Mouse (Mus musculus) monocyte, adult 5-6 weeks (primary cell): ENCODE results near the gene Fzr1. TPM values are rescaled to one million over a fixed set of nuclear protein-coding genes. Genes with fewer than 3 reads are reported as not detected.

Source experiments
- ATAC-seq: fragments of 153-309, 156-312 bp; replicated peaks from 2 replicates; pipeline ENCODE4 v1.8.0; 2017; ENCODE audit warnings: mild to moderate bottlenecking; ENCODE audit not compliant: low TSS enrichment, insufficient number of reproducible peaks, severe bottlenecking, poor library complexity, low FRiP score
- total RNA-seq: library from RNA; stranded (forward); fragments of 200-1000, 200-491, 200-594 nt; gene quantifications from 3 replicates; pipeline ENCODE4 v1.2.3, GENCODE M21; 2017

Fzr1 gene
- total RNA-seq, 1 experiment from 2014 or later = 11.7 TPM

- no peak for ATAC-seq
Measured at GRCm38 (mm10) chr10:81344421-81345161, 33.7 kb downstream of the Fzr1 start.

DNA sequence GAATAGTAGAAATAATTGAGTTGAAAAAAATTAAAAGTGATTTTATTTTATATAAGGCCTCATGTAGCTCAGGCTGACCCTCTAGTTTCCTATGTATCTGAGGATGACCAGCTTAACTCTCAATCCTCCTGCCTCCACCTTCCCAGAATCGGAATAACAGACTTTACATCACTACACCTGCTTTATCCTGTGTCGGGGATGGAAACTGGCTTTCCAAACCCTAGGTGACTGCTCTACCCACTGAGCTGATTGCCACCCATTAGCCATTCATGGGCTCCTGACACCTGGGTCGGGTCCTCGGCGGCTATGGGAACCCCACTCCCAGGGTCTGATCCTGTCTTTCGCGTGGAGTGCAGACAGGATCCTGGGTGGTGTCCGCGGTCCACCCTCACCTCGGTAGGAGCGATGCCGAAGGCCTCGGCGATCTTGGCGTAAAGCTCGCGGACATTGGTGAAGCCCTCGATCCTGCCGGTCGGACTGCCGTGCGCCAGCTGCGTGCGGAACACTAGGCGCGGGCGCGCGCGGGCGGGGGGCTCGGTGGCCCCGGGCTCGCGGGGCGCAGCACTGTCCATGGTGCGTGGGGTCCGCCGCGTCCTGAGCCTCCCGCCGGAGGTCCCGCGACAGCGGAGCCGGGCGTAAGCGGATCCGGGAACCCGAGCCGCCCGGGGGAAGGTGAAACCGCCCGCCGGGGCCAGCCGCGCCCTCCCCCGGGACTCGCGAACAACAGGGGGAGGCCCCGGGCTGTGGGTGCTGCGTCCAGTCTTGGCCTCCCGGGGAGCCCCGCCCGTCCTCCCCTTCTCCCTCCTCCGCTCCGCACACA lies 35.4 kb downstream of the Fzr1 start, which contains the start of gene Gipc3:
Gene Gipc3, minus strand, starts transcription at position 581 of the 820 bp plus-strand sequence.
- ATAC-seq = no peak

- ATAC-seq = peak; percentile 45
Measured at GRCm38 (mm10) chr10:81341333-81341949, 36.9 kb downstream of the Fzr1 start.

- ATAC-seq = no peak
Measured at GRCm38 (mm10) chr10:81340551-81341332, 37.6 kb downstream of the Fzr1 start.

DNA sequence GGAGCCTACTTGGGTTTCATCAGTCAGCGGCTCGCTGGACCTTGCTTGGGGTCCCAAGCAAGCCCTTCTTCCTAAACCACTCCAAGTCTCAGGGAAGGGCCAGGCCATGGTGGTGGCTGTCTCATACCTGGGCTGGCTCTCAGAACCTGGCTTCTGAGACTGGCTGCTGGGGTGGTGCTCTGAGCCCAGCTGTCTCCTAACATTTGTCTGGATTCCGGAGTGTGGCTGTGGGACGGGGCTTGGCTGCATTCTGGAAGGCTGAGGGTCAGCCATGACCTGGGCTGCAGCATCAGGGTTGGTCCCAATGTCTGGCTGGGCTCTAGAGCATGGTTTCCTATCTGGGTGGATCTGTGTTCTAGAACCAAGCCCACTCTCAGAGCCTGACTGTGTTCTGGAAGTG lies 41.8 kb downstream of the Fzr1 start:
- no peak for ATAC-seq

DNA sequence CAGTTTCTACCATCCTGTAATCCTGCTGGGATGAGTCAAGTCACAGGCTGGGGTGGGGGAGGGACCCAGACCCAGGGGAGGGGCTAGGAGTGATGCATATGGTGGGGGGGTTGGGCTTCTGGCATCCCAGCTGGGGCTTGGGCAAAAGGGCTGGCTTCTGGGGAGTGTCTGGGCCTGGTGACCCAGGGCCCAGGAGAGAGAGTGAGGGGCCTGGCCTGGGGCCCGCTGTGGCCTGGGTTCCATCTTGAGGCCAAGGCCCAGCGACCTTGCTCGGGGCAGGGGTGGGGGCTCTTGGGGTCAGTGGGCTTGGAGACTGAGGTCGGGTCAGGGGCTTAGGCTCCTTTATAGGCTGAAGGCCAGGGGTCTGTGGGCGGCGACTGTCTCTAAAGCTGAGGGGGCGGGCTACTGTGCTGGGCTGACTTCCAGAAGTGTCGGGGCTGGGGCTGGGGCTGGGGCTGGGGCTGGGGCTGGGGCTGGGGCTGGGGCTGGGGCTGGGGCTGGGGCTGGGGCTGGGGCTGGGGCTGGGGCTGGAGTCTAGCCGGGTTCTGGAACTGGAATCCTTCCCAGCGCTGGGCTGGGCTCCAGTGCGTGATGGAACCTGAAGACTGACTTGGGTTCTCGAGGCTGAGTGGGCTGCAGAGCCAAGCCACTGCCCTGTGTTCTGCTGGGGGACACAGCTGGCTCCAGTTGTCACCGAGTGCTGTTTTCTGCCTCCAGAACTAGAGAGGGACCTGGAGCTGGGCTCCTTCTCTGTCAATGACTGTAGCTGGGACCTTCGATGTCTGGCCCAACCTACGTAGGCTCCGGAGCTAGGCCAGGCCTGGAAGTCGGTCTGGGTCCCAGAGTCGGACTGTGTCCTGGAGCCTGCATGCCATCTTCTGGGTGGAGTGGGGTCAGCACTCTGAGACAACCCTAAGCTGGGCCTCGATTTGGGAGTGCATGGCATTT lies 42.6 kb downstream of the Fzr1 start:
- no peak for ATAC-seq

DNA sequence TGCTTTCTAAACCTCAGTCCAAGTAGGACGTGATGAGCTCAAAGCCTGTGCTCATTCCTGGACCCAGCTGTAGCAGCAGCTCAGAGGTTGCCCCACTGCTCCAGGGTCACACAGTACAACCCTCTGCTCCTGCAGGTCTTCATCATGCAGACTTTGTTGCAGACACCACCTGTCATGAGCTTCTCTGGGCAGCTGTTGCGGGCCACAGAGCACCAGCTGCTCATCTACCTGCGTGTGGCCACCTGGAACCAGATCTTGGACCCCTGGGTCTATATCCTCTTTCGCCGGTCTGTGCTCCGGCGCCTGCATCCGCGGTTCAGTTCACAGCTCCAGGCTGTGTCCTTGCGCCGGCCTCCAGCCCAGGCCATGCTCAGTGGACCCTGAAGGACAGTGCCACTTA lies 44.0 kb downstream of the Fzr1 start:
- ATAC-seq = no peak

DNA sequence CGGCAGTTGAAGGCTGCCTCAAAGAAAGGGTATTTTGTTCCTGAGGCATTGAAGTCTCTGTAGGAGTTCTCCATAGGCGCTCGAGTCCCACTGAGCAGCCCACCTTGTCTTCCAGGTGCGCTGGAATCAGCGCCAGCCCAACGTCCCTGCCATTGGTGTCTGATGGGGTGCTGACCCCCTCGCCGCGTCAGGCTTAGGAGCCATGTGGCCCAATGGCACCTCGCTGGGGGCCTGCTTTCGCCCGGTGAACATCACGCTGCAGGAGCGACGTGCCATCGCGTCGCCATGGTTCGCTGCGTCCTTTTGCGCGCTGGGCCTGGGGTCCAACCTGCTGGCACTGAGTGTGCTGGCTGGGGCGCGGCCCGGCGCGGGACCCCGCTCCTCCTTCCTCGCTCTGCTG lies 46.0 kb downstream of the Fzr1 start:
- ATAC-seq = no peak

GRCm38 (mm10) chr10:81330007-81330406 lies 48.3 kb downstream of the Fzr1 start:
- no peak for ATAC-seq

DNA sequence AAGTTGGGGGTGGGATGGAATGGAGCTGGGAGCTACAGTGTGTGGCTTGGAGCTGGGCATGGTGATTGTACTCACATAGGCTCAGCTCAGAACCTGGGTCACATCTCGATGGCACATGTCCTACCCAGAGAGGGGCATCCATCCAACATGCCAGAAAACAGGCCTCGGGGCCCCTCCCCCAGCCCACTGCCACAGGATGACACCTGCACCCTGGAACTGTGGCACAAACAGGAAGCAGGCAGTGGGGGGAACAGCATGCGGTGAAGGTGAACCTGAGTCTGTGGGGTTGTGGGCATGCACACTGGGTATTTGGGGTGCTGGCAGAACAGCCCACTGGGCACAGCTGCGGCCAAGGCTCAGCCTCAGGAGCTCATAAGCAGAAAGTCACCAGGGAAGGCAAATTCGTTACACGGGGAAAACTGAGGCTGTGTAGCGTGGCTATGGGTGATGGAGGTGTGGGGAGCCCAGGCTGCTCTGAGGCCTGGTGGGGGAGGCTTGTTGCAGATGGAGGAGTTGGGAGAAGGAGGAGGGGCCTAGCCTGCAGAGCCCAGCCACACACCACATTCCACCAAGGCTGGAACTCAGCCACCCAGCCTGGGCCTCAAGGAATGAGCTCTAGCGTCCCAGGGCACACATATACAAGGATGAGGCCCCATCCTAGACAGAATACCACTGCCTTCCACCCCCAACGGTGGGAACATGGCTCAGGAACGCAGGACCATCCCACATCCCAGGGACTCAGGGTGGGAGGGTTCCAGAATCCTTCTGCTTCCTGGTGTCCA lies 48.9 kb downstream of the Fzr1 start:
- peak; percentile 19; the same call in 1 of the 2 replicates for ATAC-seq

- ATAC-seq = no peak
Measured at GRCm38 (mm10) chr10:81328386-81328785, 49.9 kb downstream of the Fzr1 start, which contains the start of gene Tbxa2r. TSS of gene Tbxa2r (plus strand) at chr10:81328731.

- ATAC-seq = no peak
Measured at GRCm38 (mm10) chr10:81327959-81328358, 50.4 kb downstream of the Fzr1 start.

DNA sequence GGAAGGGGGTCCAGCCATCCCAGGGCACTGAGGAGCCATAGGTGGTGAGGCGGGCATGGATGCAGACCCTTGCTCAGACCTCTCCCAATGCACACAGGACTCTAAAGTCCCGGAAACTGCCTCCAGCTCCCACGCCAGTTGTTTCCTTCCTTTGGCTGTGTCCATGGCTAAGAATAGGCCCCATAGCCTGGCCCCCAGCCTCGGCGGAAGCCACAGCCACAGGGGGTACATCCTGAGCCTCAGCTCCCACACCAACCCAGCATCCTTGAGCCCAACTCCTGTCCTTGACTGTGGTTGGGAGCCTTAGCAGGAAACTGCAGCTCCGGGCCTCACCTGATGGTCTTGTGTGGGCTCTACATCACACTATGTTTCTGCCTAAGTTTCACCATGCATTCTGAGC lies 51.5 kb downstream of the Fzr1 start:
- no peak for ATAC-seq

GRCm38 (mm10) chr10:81325781-81326180 lies 52.5 kb downstream of the Fzr1 start:
- ATAC-seq = no peak

GRCm38 (mm10) chr10:81325176-81325575 lies 53.1 kb downstream of the Fzr1 start:
- no peak for ATAC-seq

DNA sequence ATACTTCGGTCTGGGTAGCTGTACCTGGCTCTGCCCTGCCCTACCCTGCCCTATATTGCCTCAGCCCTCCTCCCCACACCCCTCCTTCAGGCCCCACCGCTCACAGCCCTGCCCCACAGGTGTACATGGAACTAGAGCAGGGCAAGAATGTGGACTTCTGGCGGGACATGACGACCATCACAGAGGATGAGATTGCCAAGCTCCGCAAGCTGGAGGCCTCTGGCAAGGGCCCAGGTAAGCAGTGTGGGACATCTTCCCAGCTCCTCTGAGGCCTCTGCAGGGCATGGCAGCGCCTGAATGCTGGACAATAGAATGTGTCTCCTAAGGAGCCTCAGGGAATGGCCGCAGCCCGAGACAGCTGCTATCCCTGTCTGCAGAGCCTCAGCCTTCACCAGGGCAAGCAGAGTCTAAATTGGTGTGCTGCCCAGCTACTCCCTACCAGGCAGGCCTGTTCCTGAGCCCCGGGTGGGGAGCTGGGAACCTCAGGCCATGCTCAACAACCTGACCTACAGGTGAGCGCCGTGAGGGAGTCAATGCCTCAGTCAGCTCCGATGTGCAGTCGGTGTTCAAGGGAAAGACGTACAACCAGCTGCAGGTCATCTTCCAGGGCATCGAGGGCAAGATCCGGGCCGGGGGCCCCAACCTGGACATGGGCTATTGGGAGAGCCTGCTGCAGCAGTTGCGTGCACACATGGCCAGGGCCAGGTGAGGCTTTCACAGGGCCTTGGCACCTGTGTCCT lies 54.4 kb downstream of the Fzr1 start:
- no peak for ATAC-seq
